Mouse (Mus musculus) lung, adult 2 months (tissue): Measurements from ENCODE around the gene Nat10. TPM values are rescaled to one million over a fixed set of nuclear protein-coding genes. Genes with fewer than 3 reads are reported as not detected.
A peak's percentile ranks its signal among the peaks of the same experiment; 100 is the strongest.

ENCODE experiments used
- DNase-seq: peaks from one replicate; pipeline ENCODE4 v3.0.0; 2022
- H3K4me1 ChIP-seq: fragments of 200-500 bp; 2 replicates; pipeline ENCODE4 v1.6.1; 2011; ENCODE audit warnings: low read length; ENCODE audit not compliant: control insufficient read depth, insufficient read depth
- H3K4me3 ChIP-seq: fragments of 200-500 bp; replicated peaks from 2 replicates; pipeline ENCODE3; 2011; ENCODE audit warnings: low read depth, mild to moderate bottlenecking, control low read depth, low read length; ENCODE audit errors: extremely low read depth
- CTCF ChIP-seq: fragments of 200-500 bp; IDR thresholded peaks from 2 replicates; pipeline ENCODE4 v1.5.1; 2011; ENCODE audit warnings: mild to moderate bottlenecking, low read length, control low read depth; ENCODE audit not compliant: insufficient read depth
- POLR2A ChIP-seq: fragments of 200-500 bp; IDR thresholded peaks from 2 replicates; pipeline ENCODE4 v1.6.1; 2011; ENCODE audit warnings: low read depth, mild to moderate bottlenecking, control low read depth, low read length, borderline replicate concordance; ENCODE audit errors: extremely low read depth
- WGBS: fragments of 180-500 bp; shearing (Covaris S2); methylation state at CpG from one replicate; pipeline ENCODE4 v1.1.7; 2018; 5-methylcytosine and 5-hydroxymethylcytosine counted together
- polyA plus RNA-seq: library from polyadenylated mRNA; depleted of rRNA; stranded (reverse); fragments of >200 nt; gene quantifications from 2 replicates; pipeline ENCODE4 v1.2.3, GENCODE M21; 2012

Nat10 gene
- polyA plus RNA-seq, 1 experiment = 24.3 TPM

DNA sequence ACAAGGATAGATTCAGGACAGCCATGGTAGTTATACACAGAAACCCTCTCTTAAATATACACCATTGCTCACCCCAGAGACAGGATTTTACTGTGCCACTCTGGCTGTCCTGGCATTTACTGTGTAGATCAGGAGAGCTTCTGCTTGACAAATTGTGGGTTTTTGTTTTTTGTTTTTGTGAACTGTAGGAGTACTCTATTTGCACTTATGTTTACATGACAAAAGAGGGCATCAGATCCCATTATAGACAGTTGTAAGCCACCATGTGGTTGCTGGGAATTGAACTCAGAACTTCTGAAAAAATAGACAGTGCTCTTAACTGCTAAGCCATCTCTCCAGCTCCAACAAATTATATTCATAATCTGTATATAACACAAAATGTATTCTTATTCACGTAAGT lies 30.9 kb upstream of the Nat10 start:
- WGBS = 91% methylated on average over 1 of the region's 1 CpGs
- no peak for DNase-seq
- H3K4me3 ChIP-seq = no peak overlapping the region
- TF ChIP-seq CTCF (no peak), POLR2A (no peak)
- no peaks in the 10 kb centered on the region; the same call in 1 of the 2 replicates for H3K4me1 ChIP-seq

DNA sequence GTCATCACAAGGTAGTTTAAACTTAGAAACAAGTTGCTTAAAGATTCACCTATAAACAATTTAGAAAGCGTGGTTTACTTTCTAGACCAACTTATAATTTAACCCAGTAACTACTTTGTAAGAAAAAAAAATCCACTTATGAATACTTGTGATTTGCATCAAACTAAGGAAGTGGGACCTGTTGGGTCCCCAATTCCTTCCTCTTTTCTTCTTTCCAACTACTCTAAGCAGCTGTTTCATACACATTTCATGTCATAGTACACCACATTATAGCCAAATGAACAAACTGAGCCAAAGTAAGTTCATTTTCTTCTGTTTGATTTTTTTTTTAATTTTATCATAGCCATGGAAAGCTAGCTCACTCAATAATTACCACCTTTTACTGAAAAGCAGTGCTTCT lies 24.7 kb upstream of the Nat10 start:
- no peak for DNase-seq
- no peak for TF ChIP-seq CTCF
- no peak for TF ChIP-seq POLR2A
- H3K4me1 ChIP-seq = no peaks in the 10 kb centered on the region; the same call in 1 of the 2 replicates
- 80% methylated on average over 1 of the region's 1 CpGs for WGBS
- no peak overlapping the region for H3K4me3 ChIP-seq

DNA sequence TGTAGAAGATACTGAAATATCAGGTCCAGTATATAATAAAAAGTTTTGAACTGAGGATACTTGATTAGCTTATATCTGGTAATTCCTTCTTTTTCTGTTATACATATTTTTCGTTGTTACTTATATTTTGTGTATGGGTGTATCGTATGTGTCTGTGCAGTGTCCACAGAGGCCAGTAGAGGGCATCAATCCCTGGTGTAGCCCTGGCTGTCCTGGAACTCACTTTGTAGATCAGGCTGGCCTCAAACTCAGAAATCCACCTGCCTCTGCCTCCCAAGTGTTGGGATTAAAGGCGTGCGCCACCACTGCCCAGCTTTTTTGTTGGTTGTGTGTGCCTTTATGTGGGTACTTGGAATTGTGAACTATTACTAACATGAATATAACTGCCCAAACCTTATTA lies 23.6 kb upstream of the Nat10 start:
- DNase-seq = peak; percentile 11

DNA sequence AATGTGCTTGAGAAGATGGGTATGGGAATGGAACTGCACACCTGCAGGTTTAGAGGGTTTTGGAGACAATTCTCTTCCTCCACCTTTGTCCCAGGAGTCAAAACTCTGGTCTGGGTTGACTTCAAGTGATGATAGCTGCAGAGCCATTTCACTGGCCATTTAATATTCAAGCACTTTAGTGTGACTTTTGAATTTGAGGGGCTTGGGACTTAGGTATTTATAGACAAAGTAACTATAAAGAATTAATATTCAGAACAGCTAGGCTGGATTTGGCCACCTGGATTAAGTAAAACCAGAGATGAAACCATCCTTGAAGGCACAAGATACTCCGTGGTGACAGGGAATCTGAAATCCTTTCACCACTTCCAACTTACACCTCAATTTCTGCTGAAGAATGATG lies 1.4 kb upstream of the Nat10 start:
- no peak for DNase-seq
- 63% methylated on average over 1 of the region's 1 CpGs for WGBS
- Histone ChIP-seq H3K4me3 (no peak overlapping the region), H3K4me1 (peaks cover 4% of the 10 kb centered on the region)
- TF ChIP-seq CTCF (no peak), POLR2A (no peak)

More for the DNA sequence above, 23.6 kb upstream of the Nat10 start:
- TF ChIP-seq POLR2A = no peak
- TF ChIP-seq CTCF = peak; percentile 51
- 86% methylated on average over 4 of the region's 4 CpGs for WGBS
- no peaks in the 10 kb centered on the region; the same call in 1 of the 2 replicates for H3K4me1 ChIP-seq
- no peak overlapping the region for H3K4me3 ChIP-seq

DNA sequence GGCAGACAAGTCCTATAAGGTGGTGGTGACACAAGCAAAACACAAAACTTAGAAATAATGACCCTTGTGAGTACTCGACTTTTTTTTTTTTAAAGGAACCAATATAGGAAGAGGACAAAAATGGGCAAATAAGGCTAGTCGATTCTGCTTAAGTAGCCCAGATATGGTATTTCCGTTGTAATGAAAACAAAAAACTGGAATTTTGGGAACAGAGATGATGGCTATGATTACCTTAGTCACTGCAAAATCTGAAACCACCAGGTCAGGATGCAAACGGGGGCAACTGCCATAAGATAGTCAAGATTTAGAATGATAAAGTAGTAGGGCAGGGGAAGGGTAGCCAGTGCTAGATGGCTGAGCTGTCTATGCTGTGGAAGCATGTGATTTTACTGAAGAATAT lies 923 bp upstream of the Nat10 start:
- TF ChIP-seq POLR2A = no peak
- no peak for TF ChIP-seq CTCF
- WGBS = 29% methylated on average over 4 of the region's 4 CpGs
- H3K4me3 ChIP-seq = no peak overlapping the region
- DNase-seq = no peak
- peaks cover 4% of the 10 kb centered on the region for H3K4me1 ChIP-seq

DNA sequence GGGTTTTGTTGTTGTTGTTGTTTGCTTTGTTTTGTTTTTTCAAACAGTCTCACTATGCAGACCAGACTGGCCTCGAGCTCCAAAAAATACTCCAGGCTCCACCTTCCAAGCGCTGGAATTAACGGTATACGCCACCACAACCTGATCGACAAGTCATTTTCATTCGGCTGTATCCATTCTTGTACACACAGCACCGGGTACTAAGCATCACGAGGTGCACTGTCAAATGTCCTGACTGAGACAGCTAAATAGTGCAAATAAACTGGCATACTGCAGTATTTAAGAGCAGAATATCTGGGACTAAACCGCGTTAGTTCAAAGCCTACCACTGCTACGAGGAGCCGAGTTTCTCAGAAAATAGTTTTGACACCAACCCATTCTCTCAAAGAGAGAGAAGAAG lies 649 bp downstream of the Nat10 start:
- DNase-seq = no peak
- TF ChIP-seq CTCF (no peak), POLR2A (no peak)
- under 1% methylated on average over 12 of the region's 12 CpGs for WGBS

DNA sequence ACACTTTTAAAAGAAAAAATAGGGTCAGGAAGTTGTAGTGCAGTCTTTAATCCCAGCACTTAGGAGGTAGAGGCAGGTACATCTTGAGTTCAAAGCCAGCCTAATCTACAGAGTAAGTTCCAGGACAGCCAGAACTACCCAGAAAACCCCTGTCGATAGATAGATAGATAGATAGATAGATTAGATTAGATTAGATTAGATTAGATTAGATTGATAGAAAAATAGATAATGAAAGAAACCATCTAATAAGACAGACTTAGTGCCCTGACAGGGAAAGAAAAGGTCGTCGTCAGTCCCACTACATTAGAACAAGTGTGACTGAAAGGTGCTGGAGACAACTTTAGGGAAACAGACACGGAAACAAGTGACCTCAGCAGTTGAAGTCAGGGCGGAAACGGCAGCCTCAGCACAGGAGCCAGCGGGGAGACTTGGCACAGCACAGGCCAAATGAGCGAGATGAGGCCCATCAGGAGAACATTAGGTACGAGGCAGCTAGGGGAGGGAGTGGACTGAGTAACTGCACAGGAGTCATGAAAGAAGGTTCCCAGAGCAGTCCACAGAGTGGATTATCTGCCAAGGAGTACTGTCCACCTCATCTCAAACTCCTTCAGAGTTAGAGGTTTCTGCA lies 5.5 kb downstream of the Nat10 start:
- TF ChIP-seq CTCF = no peak
- TF ChIP-seq POLR2A = no peak
- 86% methylated on average over 9 of the region's 9 CpGs for WGBS
- Histone ChIP-seq H3K4me3 (no peak overlapping the region), H3K4me1 (peaks cover 4% of the 10 kb centered on the region)
- DNase-seq = no peak

More for the DNA sequence above, 649 bp downstream of the Nat10 start:
- Histone ChIP-seq H3K4me3 (peak overlapping the region; percentile 78), H3K4me1 (peaks cover 4% of the 10 kb centered on the region)

DNA sequence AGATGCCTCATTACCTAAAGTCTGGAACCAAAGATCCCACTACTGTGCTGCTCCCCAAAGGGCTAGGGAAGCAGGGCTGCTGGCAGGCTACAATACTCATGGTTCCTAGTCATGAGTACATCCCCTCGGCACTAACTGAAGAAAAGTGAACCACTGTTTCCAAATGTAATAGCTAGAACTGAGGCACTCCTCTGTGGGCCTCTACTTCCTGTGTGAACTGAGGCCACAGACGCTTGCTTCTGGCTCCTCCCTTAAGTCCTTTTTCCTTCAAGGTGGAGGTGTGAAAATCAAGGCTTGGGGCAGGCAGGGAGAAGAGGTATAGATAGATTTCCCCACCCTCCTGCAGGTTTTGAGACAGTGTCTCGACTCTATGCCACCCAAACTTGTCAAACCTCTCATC lies 6.5 kb downstream of the Nat10 start:
- DNase-seq = no peak
- WGBS = 71% methylated on average over 3 of the region's 3 CpGs
- TF ChIP-seq CTCF (no peak), POLR2A (no peak)
- Histone ChIP-seq H3K4me1 (no peaks in the 10 kb centered on the region), H3K4me3 (no peak overlapping the region)

DNA sequence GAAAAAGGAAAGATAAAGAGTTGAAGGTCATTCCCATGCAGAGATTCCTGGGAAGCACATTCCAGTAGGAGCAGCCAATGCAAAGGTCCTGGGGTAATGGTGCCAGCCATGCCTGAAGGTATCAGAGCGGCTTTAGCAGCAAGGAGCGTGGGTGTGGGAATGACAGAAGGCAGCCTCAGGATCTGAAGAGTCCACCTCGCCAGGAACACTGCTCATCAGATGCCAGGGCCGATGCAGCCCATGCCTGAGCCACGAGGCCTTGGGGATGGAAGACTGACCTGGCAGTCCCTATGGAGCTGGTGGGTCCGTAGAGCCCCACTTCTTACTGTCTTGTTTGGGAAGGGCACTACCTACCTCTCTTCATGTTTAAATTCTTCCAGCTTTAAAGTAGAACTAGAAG lies 9.3 kb downstream of the Nat10 start:
- WGBS = 96% methylated on average over 6 of the region's 6 CpGs
- H3K4me3 ChIP-seq = no peak overlapping the region
- TF ChIP-seq CTCF = no peak
- TF ChIP-seq POLR2A = no peak
- no peak for DNase-seq
- no peaks in the 10 kb centered on the region for H3K4me1 ChIP-seq

DNA sequence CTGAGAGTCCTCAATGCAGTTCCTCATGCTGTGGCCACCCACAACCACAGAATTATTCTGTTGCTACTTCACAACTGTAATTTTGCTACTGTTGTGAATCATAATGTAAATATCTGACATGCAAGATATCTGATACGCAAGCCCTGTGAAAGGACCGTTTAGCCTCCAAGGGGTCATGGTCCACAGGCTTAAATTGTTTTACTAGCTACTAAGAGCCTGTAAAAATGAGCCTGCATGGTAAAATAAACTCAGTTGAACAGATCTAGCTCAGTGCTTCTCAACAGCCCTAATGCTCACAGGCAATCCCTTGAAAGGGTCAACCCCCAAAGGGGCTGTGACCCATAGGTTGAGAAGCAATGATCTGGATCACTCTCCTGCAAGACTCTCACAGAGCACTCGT lies 12.0 kb downstream of the Nat10 start:
- TF ChIP-seq CTCF (no peak), POLR2A (no peak)
- no peaks in the 10 kb centered on the region for H3K4me1 ChIP-seq
- 91% methylated on average over 3 of the region's 3 CpGs for WGBS
- no peak overlapping the region for H3K4me3 ChIP-seq
- no peak for DNase-seq
